Mouse (Mus musculus) cerebellum, adult 9-11 months (tissue): ENCODE measurements at regions not wholly inside any gene's neighbourhood (a gene's known extent, or its start where the extent isn't known, plus 50 kb on each side); places are given as distances from the start of the nearest gene placed in this dataset.

Experiments used
- DNase-seq: peaks from one replicate; pipeline ENCODE4 v3.0.0; 2022

- DNase-seq, result no peak
These were observed 148.3 kb upstream of the Irx5 start for GRCm38 (mm10) chr8:92209081-92209480.

DNA sequence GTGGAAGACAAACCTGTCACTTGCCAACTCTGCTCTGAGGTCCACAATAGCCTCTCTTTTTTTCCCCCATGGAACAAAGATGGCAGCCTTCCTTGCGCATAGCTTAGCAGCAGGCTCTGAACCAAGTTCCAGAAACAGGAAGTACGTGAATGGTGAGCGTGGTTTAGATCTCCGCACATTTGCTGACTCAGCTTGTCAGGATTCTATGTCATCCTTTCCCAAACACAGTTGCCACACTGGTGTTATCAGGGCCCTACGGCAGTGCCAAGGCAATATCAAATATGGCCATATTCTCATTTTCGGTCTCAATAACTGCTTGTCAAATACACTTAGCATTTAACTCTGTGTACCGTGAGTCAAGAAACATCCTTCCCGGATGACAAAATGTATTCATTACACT is 161.8 kb upstream of the Irx5 start:
- no peak for DNase-seq

DNA sequence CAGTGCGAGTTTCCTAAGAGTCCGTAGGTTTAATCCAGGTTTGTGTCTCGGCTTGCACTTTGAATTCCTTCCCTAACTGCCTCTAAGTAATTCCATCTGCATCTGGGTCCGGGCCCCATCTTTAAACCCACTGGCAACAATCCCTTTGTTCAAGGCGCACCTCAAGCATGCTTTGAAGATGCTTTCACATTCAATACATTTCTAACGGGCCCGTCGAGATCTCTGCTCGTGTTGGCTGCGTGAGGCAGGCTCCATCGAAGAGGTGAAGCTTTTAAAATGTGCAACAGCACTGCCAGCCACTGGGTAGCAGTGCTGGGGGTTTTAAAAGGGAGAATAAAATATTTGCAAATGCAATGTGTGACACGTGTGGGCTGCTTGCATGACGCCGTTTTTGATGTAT is 163.4 kb upstream of the Irx5 start:
- DNase-seq, result no peak

DNA sequence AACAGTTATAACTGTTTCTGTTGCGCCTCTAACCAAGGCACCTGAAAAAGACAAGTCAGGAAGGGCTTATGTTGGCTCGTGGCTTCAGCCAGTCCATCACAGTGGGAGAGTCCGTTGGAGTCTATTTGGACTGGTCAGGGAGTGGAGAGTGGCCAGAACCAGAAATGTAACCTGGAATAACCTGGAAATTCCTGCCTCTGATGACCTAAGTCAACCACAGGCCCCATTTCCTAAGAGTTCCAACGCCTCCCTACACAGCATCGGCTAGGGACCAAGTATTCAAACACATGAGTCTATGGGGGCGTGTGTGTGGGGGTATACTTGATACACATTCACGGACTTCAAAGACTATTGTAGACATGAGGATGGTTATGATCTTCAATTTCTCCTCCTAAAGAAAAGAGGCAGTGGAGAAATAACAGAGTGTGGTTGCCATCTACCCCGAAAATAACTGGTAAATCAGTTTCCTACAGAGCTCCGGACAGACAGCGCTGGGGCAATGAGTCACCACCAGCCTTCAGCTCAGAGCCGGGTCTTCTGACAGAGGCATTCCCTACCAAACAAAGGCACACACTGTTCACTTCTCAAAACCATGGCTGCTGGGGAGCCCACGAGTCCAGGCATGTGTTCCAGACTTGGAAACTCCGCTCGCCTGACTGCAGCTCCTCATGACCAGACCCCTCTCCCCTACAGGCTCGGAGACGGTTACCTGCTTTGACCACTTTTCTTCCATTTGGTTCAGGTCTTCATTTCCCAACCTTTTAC is 167.0 kb upstream of the Irx5 start:
- DNase-seq, result peak; percentile 8

GRCm38 (mm10) chr8:92183331-92183730 is 174.1 kb upstream of the Irx5 start:
- no peak for DNase-seq

- DNase-seq, result no peak
These were observed 176.8 kb upstream of the Irx5 start for GRCm38 (mm10) chr8:92180651-92181050.

GRCm38 (mm10) chr8:92179327-92179726 is 178.1 kb upstream of the Irx5 start:
- no peak for DNase-seq

GRCm38 (mm10) chr8:92176101-92176500 is 181.3 kb upstream of the Irx5 start:
- no peak for DNase-seq

DNA sequence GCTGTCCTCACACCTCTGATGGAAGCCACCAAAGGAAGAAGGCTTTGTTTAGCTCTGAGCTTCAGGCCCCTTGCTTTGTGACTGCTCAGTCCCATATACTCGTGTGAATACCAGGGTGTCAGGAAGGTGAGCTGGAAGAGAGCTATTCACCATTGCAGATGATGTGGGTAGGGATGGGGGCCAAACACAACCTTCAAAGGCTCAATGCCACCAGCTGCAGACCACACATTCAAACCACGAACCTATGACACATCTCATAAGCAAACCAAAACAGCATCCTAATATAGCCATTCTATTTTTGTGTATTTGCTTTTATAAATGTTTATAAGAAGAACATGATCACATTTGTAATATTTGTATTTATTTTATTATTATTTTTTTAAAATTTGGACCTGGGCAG is 183.3 kb upstream of the Irx5 start:
- DNase-seq, result no peak

DNA sequence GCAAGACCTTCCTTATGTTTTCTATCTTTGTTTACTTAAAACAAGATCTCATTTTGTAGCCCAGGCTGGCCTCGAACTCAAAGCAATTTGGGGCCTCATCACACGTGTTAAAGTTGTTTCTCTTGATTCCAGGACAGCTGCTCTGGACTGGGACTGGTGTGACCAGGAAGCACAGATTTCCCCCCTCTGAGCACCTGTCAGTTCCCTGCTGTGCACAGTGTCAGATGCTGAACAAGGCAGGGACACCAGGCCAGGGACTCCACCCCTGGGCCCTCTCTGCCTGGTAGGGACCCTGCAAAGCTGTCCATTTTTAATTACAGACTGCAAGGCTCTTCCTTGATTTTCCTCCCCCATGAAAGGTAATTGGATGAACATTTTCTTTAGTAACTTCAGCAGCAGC is 185.8 kb upstream of the Irx5 start:
- no peak for DNase-seq

DNA sequence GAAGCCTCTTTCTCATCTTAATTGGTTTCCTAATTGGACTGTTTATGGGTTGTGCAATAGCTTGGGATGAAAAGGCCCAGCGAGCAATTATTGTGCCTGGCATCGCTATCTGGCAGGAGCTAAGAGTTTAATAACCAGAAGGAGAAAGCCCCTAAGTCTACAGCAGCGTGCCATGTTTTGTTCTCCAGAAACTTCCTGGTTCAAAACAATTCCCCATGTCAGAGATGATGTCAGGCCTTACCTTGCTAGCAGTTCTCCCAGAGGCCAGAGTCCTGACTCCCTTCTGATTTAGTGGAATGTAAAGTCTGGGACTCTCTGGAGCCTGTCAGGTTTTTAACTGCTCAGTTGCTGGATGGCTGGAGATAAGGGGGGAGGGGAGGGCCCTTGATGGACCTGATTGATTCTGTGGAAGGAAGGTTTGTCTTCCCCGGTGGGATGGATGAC is 190.1 kb upstream of the Irx5 start:
- no peak for DNase-seq

GRCm38 (mm10) chr8:92165306-92165705 is 192.1 kb upstream of the Irx5 start:
- no peak for DNase-seq

GRCm38 (mm10) chr8:92164496-92164895 is 192.9 kb upstream of the Irx5 start:
- DNase-seq, result no peak

DNA sequence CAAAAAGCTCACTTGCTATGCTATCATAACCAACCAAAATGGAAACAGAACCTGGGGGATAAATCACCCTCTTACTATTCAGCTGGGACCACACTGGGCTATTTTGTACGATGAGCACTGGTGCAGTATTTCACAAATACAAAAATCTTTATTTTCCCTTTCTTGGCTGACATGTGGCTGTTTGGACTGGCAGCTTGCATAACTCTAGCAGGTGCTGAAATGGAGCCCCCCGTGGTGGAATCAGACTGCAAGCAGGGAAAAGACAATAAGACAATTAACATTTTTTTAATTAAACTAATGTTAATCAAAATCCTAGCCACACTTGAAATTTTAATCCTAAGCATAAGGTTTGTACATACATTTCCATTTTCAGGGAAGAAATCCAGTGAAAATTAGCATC is 196.4 kb upstream of the Irx5 start:
- DNase-seq, result no peak

- DNase-seq, result no peak
These were observed 199.2 kb upstream of the Irx5 start for GRCm38 (mm10) chr8:92158219-92158618.

GRCm38 (mm10) chr8:92152478-92152877 is 204.9 kb upstream of the Irx5 start:
- DNase-seq, result no peak

GRCm38 (mm10) chr8:92147672-92148071 is 209.8 kb upstream of the Irx5 start:
- no peak for DNase-seq

DNA sequence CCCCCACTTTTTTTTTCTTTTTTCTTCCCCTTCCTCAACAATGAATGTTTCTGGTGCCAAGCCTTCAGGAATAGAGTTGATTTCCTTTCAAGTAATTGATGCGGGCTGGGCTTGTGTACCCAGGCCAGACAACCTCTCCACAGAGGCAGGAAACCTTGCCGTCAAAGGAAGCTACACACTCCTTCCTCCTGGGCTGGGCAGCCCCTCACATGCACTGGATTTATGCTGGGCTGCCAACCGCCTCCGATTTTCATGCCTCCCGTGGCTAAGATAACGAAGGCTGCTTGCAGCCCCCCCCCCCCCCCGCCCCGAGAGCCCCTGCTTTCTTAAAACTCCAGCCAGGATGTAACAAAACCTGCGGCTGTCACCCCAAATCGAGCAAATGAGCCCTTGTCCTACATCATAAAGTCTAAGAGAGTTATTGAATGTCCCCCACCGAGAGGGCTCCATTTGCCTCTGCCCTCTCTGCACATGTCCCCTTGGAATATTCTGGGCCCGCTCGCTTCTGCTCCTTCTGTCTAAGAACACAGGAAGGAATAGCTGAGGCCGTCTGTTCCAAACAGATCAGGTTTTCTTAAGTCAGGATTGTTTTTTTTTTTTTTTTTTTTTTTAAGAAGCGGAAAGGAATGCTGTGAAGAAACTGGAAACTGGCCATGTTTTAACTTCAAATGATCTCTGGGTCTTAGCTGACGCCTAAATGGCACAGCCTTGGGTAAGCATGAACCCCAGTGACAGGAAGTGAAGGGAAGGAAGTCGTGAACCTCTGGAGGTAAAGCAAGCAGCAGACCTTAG is 220.1 kb upstream of the Irx5 start:
- DNase-seq, result no peak

GRCm38 (mm10) chr8:92136413-92136812 is 221.0 kb upstream of the Irx5 start:
- DNase-seq, result no peak

- DNase-seq, result no peak
These were observed 223.0 kb upstream of the Irx5 start for GRCm38 (mm10) chr8:92134434-92134833.

DNA sequence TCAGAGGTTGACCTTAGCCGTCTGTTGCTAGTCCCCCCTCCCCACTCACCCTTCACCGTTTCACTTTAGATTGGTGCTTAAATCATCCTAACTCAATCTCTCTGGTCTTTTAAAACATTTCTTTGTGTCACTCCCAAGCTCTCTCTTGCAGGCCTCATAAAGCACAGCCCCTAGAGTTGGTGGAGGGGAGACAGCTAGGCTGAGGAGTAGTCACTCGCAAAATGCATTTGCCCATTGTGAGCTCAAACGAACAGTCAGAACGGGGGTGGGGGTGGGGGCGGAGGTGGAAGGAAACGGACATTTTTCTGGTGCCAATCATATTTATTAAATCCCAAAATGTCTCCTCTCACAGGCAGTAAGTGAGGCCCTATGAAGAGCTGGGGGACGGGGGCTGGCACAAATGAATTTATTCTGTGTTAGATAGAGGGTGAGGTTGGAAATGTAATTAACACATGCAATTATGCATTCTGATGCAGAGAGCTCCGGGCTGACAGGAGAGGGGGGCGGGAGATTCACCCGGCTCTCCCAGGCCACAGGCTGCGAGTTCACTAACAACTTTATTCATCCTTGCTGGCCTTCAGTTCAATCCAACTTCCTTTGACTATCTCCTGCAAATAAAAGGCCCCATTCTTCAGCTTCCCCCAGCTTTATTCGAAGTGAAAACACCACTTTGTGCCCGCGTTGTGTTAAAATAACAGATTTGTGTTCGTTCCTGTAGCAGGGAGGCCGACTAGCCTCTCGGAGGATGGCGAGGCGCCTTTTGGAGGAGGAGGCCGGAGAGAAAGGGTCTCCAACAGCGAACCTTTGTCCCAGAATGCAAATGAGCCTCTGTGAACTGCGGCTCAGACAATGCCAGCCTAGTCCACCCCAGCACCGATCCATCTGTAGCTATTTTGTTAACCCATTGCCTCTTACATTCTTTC is 223.7 kb upstream of the Irx5 start:
- DNase-seq, result peak; percentile 37

GRCm38 (mm10) chr8:92132949-92133348 is 224.5 kb upstream of the Irx5 start:
- no peak for DNase-seq

- no peak for DNase-seq
These were observed 224.9 kb upstream of the Irx5 start for GRCm38 (mm10) chr8:92132526-92132925.
